Mouse (Mus musculus): Measurements from ENCODE around the gene Prtn3. TPM values are rescaled to one million over a fixed set of nuclear protein-coding genes. Genes with fewer than 3 reads are reported as not detected.

Gene Prtn3
- polyA plus RNA-seq (2016; fragmentation: Nextera tagmentation; extraction: Ambion mirVana) = 9.3 and 12.3 TPM in 2 replicates

GRCm38 (mm10) chr10:79874290-79874862, at the start of gene Prtn3, which contains the start of gene Plppr3:
TSS of gene Prtn3 (plus strand) at chr10:79874476.
TSS of gene Plppr3 (minus strand) at chr10:79874634.
- WGBS = under 1% methylated on average over 57 of the region's 57 CpGs
- Histone ChIP-seq H3K27ac (replicated peaks) (peak within 1 kb of the TSS; percentile 98), H3K36me3 (replicated peaks) (peaks cover 34% of the 10 kb centered on the region), H3K4me1 (peaks cover 50% of the 10 kb centered on the region), H3K9me3 (no peaks in the 10 kb centered on the region), H3K27me3 (replicated peaks; ENCODE audit: low read depth, poor library complexity, severe bottlenecking) (peaks cover 5% of the 10 kb centered on the region; the same call in 1 of the 2 replicates), H3K4me3 (peak within 1 kb of the TSS; percentile 91)
- peak; percentile 89 for DNase-seq (ENCODE audit: low spot score)

DNA sequence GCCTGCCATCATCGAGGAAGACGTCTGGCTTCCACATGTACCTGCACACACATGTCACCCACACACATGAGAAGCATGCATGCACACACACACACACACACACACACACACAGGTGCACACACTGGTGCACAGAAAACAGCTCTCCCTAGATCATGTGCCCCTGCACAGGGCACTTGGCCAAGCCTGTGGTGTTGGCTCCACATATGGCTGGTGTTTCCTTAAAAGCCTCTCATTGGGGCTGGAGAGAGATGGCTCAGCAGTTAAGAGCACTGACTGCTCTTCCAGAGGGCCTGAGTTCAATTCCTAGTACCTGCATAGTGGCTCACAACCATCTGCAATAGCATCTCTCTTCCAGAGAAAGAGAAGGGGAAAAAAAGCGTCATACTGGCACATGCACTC, 42.7 kb upstream of the Prtn3 start:
- Histone ChIP-seq H3K27me3 (replicated peaks; ENCODE audit: low read depth, poor library complexity, severe bottlenecking) (no peaks in the 10 kb centered on the region), H3K36me3 (replicated peaks) (no peaks in the 10 kb centered on the region), H3K27ac (replicated peaks) (no peak overlapping the region), H3K4me3 (no peak overlapping the region), H3K4me1 (peaks cover 5% of the 10 kb centered on the region; the same call in 1 of the 2 replicates), H3K9me3 (no peaks in the 10 kb centered on the region)
- 91% methylated on average over 3 of the region's 3 CpGs for WGBS
- DNase-seq (ENCODE audit: low spot score) = no peak

- WGBS = 85% methylated on average over 7 of the region's 7 CpGs
- H3K4me3 ChIP-seq = no peak overlapping the region
- peaks cover 5% of the 10 kb centered on the region; the same call in 1 of the 2 replicates for H3K4me1 ChIP-seq
- H3K27ac ChIP-seq (replicated peaks) = no peak overlapping the region
- H3K36me3 ChIP-seq (replicated peaks) = no peaks in the 10 kb centered on the region
- no peaks in the 10 kb centered on the region for H3K27me3 ChIP-seq (replicated peaks; ENCODE audit: low read depth, poor library complexity, severe bottlenecking)
- no peak for DNase-seq (ENCODE audit: low spot score)
- no peaks in the 10 kb centered on the region for H3K9me3 ChIP-seq
Measured at GRCm38 (mm10) chr10:79832026-79832785, 42.1 kb upstream of the Prtn3 start.

- H3K9me3 ChIP-seq = no peaks in the 10 kb centered on the region
- H3K27me3 ChIP-seq (replicated peaks; ENCODE audit: low read depth, poor library complexity, severe bottlenecking) = no peaks in the 10 kb centered on the region
- 72% methylated on average over 9 of the region's 9 CpGs for WGBS
- no peak for DNase-seq (ENCODE audit: low spot score)
- no peaks in the 10 kb centered on the region for H3K36me3 ChIP-seq (replicated peaks)
- peaks cover 5% of the 10 kb centered on the region; the same call in 1 of the 2 replicates for H3K4me1 ChIP-seq
- no peak overlapping the region for H3K27ac ChIP-seq (replicated peaks)
- H3K4me3 ChIP-seq = no peak overlapping the region
Measured at GRCm38 (mm10) chr10:79832786-79833181, 41.5 kb upstream of the Prtn3 start.

DNA sequence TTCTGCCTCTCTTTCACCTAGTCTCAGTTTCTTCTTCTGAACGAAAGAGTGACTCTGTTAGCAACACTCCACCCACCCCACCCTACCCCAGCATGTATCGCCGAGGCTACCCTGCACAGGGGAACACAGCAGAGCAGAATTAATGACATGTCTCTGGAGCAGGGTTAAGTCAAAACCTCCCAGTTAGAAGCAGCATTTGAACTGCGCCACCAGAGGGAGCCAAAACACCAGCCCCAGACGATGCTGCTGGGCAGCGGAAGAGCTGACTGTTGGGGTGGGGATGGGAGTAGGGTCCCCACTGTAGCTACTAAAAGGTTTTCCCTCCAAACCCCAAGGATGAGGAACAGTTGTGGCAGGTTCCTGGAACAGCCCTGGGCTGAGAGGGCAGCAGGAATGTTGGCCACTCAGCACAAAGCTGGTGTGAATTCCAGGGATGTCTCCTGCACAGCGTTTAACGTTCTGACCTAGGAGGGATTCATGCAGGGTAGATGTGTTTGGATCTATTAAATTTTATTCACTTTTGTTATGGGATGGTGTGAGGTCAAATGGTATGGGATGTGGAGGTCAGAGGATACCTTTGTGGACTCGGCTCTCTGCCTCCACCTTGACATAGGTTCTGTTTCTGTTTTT, 39.4 kb upstream of the Prtn3 start:
- peaks cover 5% of the 10 kb centered on the region; the same call in 1 of the 2 replicates for H3K4me1 ChIP-seq
- peak; percentile 84 for DNase-seq (ENCODE audit: low spot score)

GRCm38 (mm10) chr10:79836918-79837317, 37.4 kb upstream of the Prtn3 start:
- 95% methylated on average over 3 of the region's 3 CpGs for WGBS
- Histone ChIP-seq H3K9me3 (no peaks in the 10 kb centered on the region), H3K27me3 (replicated peaks; ENCODE audit: low read depth, poor library complexity, severe bottlenecking) (no peaks in the 10 kb centered on the region), H3K4me1 (peaks cover 19% of the 10 kb centered on the region), H3K4me3 (no peak overlapping the region), H3K27ac (replicated peaks) (no peak overlapping the region), H3K36me3 (replicated peaks) (no peaks in the 10 kb centered on the region)
- DNase-seq (ENCODE audit: low spot score) = no peak

More for the DNA sequence above, 39.4 kb upstream of the Prtn3 start:
- Histone ChIP-seq H3K4me3 (no peak overlapping the region), H3K27ac (replicated peaks) (no peak overlapping the region), H3K9me3 (no peaks in the 10 kb centered on the region), H3K27me3 (replicated peaks; ENCODE audit: low read depth, poor library complexity, severe bottlenecking) (no peaks in the 10 kb centered on the region), H3K36me3 (replicated peaks) (no peaks in the 10 kb centered on the region)
- WGBS = 29% methylated on average over 9 of the region's 9 CpGs

- no peak for DNase-seq (ENCODE audit: low spot score)
- H3K9me3 ChIP-seq = no peaks in the 10 kb centered on the region
- peaks cover 32% of the 10 kb centered on the region for H3K4me1 ChIP-seq
- 62% methylated on average over 2 of the region's 2 CpGs for WGBS
- no peak overlapping the region for H3K27ac ChIP-seq (replicated peaks)
- H3K36me3 ChIP-seq (replicated peaks) = no peaks in the 10 kb centered on the region
- no peak overlapping the region for H3K4me3 ChIP-seq
- no peaks in the 10 kb centered on the region for H3K27me3 ChIP-seq (replicated peaks; ENCODE audit: low read depth, poor library complexity, severe bottlenecking)
Measured at GRCm38 (mm10) chr10:79838151-79838550, 36.1 kb upstream of the Prtn3 start.

DNA sequence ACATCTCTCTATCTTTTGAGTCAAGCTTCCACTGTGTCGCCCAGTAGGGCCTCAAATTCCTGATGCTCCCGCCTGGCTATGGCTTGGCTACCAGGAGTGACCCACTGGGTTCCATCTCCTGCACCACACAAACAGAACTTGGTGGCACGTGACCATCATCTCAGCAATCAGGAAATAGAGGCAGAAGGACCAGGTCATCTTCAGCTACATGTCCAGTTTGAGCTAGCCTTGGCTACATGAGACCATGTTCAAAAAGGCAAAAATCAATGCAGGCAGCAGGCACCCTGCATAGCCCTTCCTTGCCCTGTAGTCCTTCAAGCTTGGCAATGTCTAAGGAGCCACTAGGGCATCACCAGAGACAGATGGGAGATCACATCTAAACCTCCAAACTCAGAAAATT, 34.2 kb upstream of the Prtn3 start:
- Histone ChIP-seq H3K27ac (replicated peaks) (peak overlapping the region; percentile 89), H3K4me3 (peak overlapping the region; percentile 57), H3K9me3 (no peaks in the 10 kb centered on the region), H3K4me1 (peaks cover 35% of the 10 kb centered on the region), H3K27me3 (replicated peaks; ENCODE audit: low read depth, poor library complexity, severe bottlenecking) (no peaks in the 10 kb centered on the region), H3K36me3 (replicated peaks) (no peaks in the 10 kb centered on the region)
- WGBS = 91% methylated on average over 3 of the region's 3 CpGs
- DNase-seq (ENCODE audit: low spot score) = no peak

- WGBS = under 1% methylated on average over 24 of the region's 24 CpGs
- H3K4me3 ChIP-seq = peak overlapping the region; percentile 57
- DNase-seq (ENCODE audit: low spot score) = peak; percentile 77
Measured at GRCm38 (mm10) chr10:79840644-79841551, 33.4 kb upstream of the Prtn3 start.

GRCm38 (mm10) chr10:79842322-79842721, 32.0 kb upstream of the Prtn3 start:
- H3K4me3 ChIP-seq = 0 out of 2 replicates have a peak overlapping the region, but pooled peaks have one; percentile 21
- H3K36me3 ChIP-seq (replicated peaks) = no peaks in the 10 kb centered on the region
- H3K27me3 ChIP-seq (replicated peaks; ENCODE audit: low read depth, poor library complexity, severe bottlenecking) = no peaks in the 10 kb centered on the region
- H3K4me1 ChIP-seq = peaks cover 41% of the 10 kb centered on the region
- WGBS = 75% methylated on average over 3 of the region's 3 CpGs
- H3K27ac ChIP-seq (replicated peaks) = 0 out of 2 replicates have a peak overlapping the region, but pooled peaks have one; percentile 30
- DNase-seq (ENCODE audit: low spot score) = no peak
- H3K9me3 ChIP-seq = no peaks in the 10 kb centered on the region

More at GRCm38 (mm10) chr10:79840644-79841551, 33.4 kb upstream of the Prtn3 start:
- peak overlapping the region; percentile 89 for H3K27ac ChIP-seq (replicated peaks)
- H3K9me3 ChIP-seq = no peaks in the 10 kb centered on the region
- no peaks in the 10 kb centered on the region for H3K36me3 ChIP-seq (replicated peaks)
- no peaks in the 10 kb centered on the region for H3K27me3 ChIP-seq (replicated peaks; ENCODE audit: low read depth, poor library complexity, severe bottlenecking)
- H3K4me1 ChIP-seq = peaks cover 36% of the 10 kb centered on the region

DNA sequence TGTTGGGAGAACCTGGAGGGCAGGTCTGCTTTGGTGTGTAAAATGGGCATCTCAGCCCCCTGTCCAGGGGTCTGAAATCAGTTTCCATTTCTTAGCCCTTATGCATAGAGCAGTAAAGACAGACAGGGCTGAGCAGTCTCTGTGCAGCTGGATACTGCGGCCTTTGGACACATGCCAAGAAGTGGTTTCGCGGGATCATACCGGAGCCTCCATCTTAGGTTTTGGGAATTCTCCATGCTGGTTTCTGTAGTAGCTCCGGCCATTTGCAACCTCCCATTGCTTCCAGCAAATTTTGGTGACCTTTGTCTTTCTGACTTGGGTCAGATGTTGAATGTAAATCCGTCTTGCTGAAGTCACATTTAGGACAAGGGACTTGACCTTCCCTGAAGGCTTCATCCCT, 30.8 kb upstream of the Prtn3 start:
- H3K36me3 ChIP-seq (replicated peaks) = no peaks in the 10 kb centered on the region
- WGBS = 88% methylated on average over 6 of the region's 6 CpGs
- DNase-seq (ENCODE audit: low spot score) = no peak
- no peaks in the 10 kb centered on the region for H3K9me3 ChIP-seq
- no peak overlapping the region for H3K27ac ChIP-seq (replicated peaks)
- no peaks in the 10 kb centered on the region for H3K27me3 ChIP-seq (replicated peaks; ENCODE audit: low read depth, poor library complexity, severe bottlenecking)
- no peak overlapping the region for H3K4me3 ChIP-seq
- peaks cover 41% of the 10 kb centered on the region for H3K4me1 ChIP-seq

DNA sequence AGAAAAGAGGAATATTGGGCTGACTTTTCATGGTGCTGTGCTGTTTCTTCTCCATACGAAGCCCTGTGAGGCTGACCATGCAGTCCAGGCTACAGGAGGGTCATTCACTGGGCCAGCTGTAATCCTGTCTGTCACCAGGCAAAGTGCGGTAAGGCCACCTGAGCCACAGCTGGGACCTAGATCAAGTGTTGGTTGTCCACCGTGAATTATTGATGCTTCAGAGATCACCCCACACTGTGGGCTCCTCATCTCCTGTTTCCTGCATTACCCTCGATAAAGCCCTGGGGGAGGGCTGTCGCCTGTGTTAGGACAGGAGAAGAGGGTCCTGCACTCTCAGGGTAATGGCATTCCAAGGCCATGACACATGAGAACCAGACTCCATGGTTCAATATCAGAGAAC, 27.7 kb upstream of the Prtn3 start:
- 63% methylated on average over 5 of the region's 5 CpGs for WGBS
- Histone ChIP-seq H3K27ac (replicated peaks) (no peak overlapping the region), H3K4me1 (peaks cover 43% of the 10 kb centered on the region), H3K27me3 (replicated peaks; ENCODE audit: low read depth, poor library complexity, severe bottlenecking) (no peaks in the 10 kb centered on the region), H3K9me3 (no peaks in the 10 kb centered on the region), H3K36me3 (replicated peaks) (peaks cover 13% of the 10 kb centered on the region; the same call in 1 of the 2 replicates), H3K4me3 (0 out of 2 replicates have a peak overlapping the region, but pooled peaks have one; percentile 1)
- no peak for DNase-seq (ENCODE audit: low spot score)
